Mouse (Mus musculus) limb, embryonic 12.5 days (tissue): Measurements from ENCODE around the gene Galntl5. TPM values are rescaled to one million over a fixed set of nuclear protein-coding genes. Genes with fewer than 3 reads are reported as not detected.
"Not testable (repeated sequence)": the region's sequence is repeated elsewhere in the genome, so short reads cannot be mapped to it uniquely, and the experiment has no call there.

ENCODE experiments used
- ATAC-seq: fragments of 200-750 bp; cut with Nextera tagmentation; 2 replicates; pipeline ENCODE4 v1.8.0; 2017; ENCODE audit warnings: low read depth, moderate TSS enrichment; ENCODE audit not compliant: insufficient number of reproducible peaks, insufficient read depth, low FRiP score, low TSS enrichment
- H3K27ac ChIP-seq: fragments of 300-500 bp; sonication (generic); 2 replicates; pipeline ENCODE4 v1.5.1; 2016; ENCODE audit warnings: mild to moderate bottlenecking, moderate library complexity
- H3K27me3 ChIP-seq: fragments of 300-500 bp; sonication (generic); 2 replicates; pipeline ENCODE4 v1.6.1; 2016; ENCODE audit warnings: mild to moderate bottlenecking, moderate library complexity
- H3K36me3 ChIP-seq: fragments of 300-500 bp; sonication (generic); 2 replicates; pipeline ENCODE4 v1.6.1; 2016; ENCODE audit warnings: mild to moderate bottlenecking, moderate library complexity
- H3K4me1 ChIP-seq: fragments of 300-500 bp; sonication (generic); replicated peaks from 2 replicates; pipeline ENCODE4 v1.6.1; 2016
- H3K4me2 ChIP-seq: fragments of 300-500 bp; sonication (generic); 2 replicates; pipeline ENCODE4 v1.6.1; 2016; ENCODE audit warnings: mild to moderate bottlenecking, moderate library complexity
- H3K4me3 ChIP-seq: fragments of 300-500 bp; sonication (generic); replicated peaks from 2 replicates; pipeline ENCODE4 v1.5.1; 2016; ENCODE audit warnings: mild to moderate bottlenecking
- H3K9ac ChIP-seq: fragments of 300-500 bp; sonication (generic); replicated peaks from 2 replicates; pipeline ENCODE4 v1.6.1; 2016; ENCODE audit warnings: mild to moderate bottlenecking, moderate library complexity
- H3K9me3 ChIP-seq: fragments of 300-500 bp; sonication (generic); 2 replicates; pipeline ENCODE4 v1.6.1; 2016; ENCODE audit warnings: mild to moderate bottlenecking, moderate library complexity
- WGBS: fragments of 180-500 bp; shearing (Covaris S2); methylation state at CpG from one replicate; pipeline ENCODE4 v1.1.7; 2016; 5-methylcytosine and 5-hydroxymethylcytosine counted together
- polyA plus RNA-seq: library from polyadenylated mRNA; unstranded; fragments of >200 nt; fragmentation: Nextera tagmentation; extraction: Ambion mirVana; gene quantifications from 2 replicates; pipeline ENCODE4 v1.2.1, GENCODE M21; 2016

The Galntl5 gene
- polyA plus RNA-seq, 1 experiment from 2014 or later = not detected

DNA sequence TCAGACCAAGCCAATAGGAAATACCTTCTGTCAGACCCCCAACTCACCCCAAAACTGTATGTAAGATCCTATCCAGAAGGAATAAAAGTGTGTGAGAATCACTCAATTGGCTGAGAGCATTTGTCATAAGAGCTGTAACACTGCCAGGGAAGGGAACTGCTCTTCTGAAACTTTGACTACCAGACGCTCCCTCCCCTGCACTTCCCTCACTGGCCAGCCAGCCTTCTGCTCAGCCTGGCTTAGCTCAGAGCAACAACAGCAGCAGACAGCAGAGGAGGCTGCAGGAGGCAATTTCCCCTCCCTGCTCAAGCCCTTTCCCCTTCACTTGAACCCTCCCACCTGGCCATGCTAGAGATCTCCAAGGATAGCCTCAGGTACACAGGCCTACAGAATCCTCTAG is 30.6 kb downstream of the Galntl5 start:
- no peak for ATAC-seq
- whole genome bisulfite sequencing = 81% methylated on average over 1 of the region's 1 CpGs
- no peak overlapping the region for H3K4me3 ChIP-seq

GRCm38 (mm10) chr5:25213216-25213615 is 32.0 kb downstream of the Galntl5 start:
- H3K36me3 ChIP-seq, ATAC-seq: not testable (repeated sequence)

More for the DNA sequence above, 30.6 kb downstream of the Galntl5 start:
- Histone ChIP-seq H3K9me3 (no peaks in the 10 kb centered on the region), H3K4me1 (no peaks in the 10 kb centered on the region), H3K27ac (no peak overlapping the region), H3K4me2 (no peak overlapping the region), H3K36me3 (no peaks in the 10 kb centered on the region), H3K9ac (no peak overlapping the region), H3K27me3 (no peaks in the 10 kb centered on the region)

GRCm38 (mm10) chr5:25215006-25215405 is 33.7 kb downstream of the Galntl5 start:
- H3K27me3 ChIP-seq = no peaks in the 10 kb centered on the region
- ATAC-seq = no peak
- H3K36me3 ChIP-seq = no peaks in the 10 kb centered on the region
- no peaks in the 10 kb centered on the region for H3K9me3 ChIP-seq
- H3K4me3 ChIP-seq = no peak overlapping the region
- no peak overlapping the region for H3K4me2 ChIP-seq
- H3K27ac ChIP-seq = no peak overlapping the region
- WGBS = 81% methylated on average over 6 of the region's 6 CpGs
- no peaks in the 10 kb centered on the region for H3K4me1 ChIP-seq
- no peak overlapping the region for H3K9ac ChIP-seq

More at GRCm38 (mm10) chr5:25213216-25213615, 32.0 kb downstream of the Galntl5 start:
- H3K9ac ChIP-seq, H3K4me1 ChIP-seq, H3K27me3 ChIP-seq, H3K4me2 ChIP-seq, H3K4me3 ChIP-seq, H3K9me3 ChIP-seq, H3K27ac ChIP-seq: not testable (repeated sequence)

- Histone ChIP-seq H3K9ac (peak within 1 kb of the TSS; percentile 90), H3K27me3 (no peaks in the 10 kb centered on the region), H3K36me3 (no peaks in the 10 kb centered on the region), H3K27ac (peak within 1 kb of the TSS; percentile 88), H3K4me1 (peaks cover 11% of the 10 kb centered on the region; the same call in 1 of the 2 replicates), H3K9me3 (no peaks in the 10 kb centered on the region), H3K4me2 (peak within 1 kb of the TSS; percentile 61), H3K4me3 (peak within 1 kb of the TSS; percentile 71)
- no peak for ATAC-seq
- 82% methylated on average over 3 of the region's 3 CpGs for WGBS
Measured at GRCm38 (mm10) chr5:25221604-25222003, 40.3 kb downstream of the Galntl5 start, which contains the start of gene Galnt11. Galnt11 (plus strand) TSS chr5:25221904.

DNA sequence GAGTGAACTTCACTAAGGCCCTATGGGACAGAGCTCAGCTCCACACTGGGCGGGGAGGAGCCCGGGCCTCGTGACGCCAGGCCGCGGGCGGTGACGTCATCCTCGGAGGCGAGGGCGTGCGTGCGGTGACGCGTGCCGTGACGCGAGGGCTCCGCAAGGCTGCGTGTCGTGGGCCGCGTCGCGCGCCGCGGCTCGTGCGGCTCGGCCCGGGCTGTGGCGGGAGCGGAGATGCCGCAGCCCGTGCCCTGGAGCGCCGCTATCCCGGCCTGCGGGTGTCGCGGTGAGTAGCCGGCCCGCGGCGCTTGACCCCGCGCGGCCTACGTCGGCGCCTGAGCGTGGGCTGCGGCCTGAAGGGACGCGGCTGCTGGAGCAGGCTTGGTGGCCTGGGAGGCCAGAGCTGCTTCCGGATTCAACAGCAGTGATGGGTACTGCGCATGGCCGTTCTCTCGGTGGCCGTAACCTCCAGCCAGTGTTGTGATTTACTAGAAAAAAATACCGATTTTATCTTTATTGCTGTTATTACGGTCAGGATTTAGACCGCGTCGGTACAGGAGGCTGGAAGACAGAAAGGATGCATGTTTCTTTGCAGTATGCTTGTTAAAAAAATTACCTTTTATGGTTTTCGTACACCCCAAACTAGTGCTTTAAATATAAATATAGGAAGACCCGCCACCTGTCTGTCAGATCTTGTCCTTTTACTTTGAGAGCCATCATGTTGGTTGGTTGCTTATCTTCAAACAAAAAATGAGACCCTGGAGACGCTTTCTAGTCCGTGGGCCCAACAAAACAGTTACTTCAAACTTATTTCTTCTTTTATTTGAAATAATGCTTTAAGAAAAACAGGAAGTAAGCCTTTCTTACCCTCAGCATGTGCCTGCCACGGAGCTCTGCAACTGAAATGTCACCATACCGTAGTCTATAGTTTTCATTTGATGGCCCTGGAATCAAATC is 41.8 kb downstream of the Galntl5 start, which contains the start of gene E130116L18Rik:
E130116L18Rik (minus strand) TSS at position 402 of the 951 bp plus-strand sequence.
- peak within 1 kb of the TSS; percentile 71 for H3K4me3 ChIP-seq
- peak; percentile 94 for ATAC-seq
- H3K27me3 ChIP-seq = no peaks in the 10 kb centered on the region
- WGBS = 4% methylated on average over 72 of the region's 72 CpGs
- peak within 1 kb of the TSS; percentile 90 for H3K9ac ChIP-seq
- H3K4me1 ChIP-seq = peaks cover 11% of the 10 kb centered on the region; the same call in 1 of the 2 replicates
- H3K9me3 ChIP-seq = no peaks in the 10 kb centered on the region
- 0 out of 2 replicates have a peak, but pooled peaks cover 3% of the 10 kb centered on the region for H3K36me3 ChIP-seq
- peak within 1 kb of the TSS; percentile 61 for H3K4me2 ChIP-seq
- H3K27ac ChIP-seq = peak within 1 kb of the TSS; percentile 88

DNA sequence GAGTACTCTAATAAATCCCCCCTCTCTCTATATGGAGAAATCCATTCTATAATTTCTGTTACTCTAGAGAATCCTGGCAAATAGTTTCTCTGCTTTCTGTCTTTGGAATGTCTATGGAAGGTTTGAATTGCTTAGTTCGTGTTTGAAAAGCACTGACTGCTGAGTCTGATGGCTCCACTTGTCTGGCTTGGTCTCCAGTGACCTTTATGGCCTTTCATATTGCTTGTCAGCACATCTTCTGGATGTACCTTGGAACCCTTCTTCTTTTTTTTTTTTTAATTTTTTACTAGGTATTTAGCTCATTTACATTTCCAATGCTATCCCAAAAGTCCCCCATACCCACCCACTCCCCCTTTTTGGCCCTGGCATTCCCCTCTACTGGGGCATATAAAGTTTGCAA is 43.1 kb downstream of the Galntl5 start:
- not testable (repeated sequence) for H3K9ac ChIP-seq, H3K9me3 ChIP-seq, H3K27me3 ChIP-seq, H3K27ac ChIP-seq, H3K4me2 ChIP-seq, H3K4me3 ChIP-seq, ATAC-seq
- 100% methylated on average over 1 of the region's 1 CpGs for WGBS
- H3K36me3 ChIP-seq = peaks cover 11% of the 10 kb centered on the region
- H3K4me1 ChIP-seq = peaks cover 11% of the 10 kb centered on the region; the same call in 1 of the 2 replicates

DNA sequence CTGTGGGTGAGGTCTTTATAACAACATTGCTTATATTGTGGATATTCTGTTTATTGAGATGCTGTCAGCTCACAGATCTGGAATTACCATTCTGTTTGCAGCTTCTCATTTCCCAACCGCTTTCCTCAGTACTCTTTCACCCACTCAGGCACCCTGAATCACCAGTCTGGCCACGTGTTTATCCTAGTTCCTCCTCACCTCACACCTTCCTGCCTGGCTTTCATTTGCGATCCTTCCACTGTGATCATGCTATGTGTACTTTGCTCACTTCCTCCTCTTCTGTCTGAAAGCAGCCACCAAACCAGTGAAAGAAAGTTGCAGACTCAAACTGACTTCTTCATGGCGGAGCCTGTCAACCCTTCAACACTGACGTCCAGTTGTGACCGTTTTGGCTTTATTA is 61.8 kb downstream of the Galntl5 start:
- ATAC-seq = no peak
- H3K4me2 ChIP-seq = no peak overlapping the region
- no peaks in the 10 kb centered on the region for H3K9me3 ChIP-seq
- no peak overlapping the region for H3K27ac ChIP-seq
- no peaks in the 10 kb centered on the region for H3K27me3 ChIP-seq
- H3K4me3 ChIP-seq = no peak overlapping the region
- H3K9ac ChIP-seq = no peak overlapping the region
- peaks cover 15% of the 10 kb centered on the region for H3K36me3 ChIP-seq
- WGBS = 90% methylated on average over 6 of the region's 6 CpGs
- no peaks in the 10 kb centered on the region for H3K4me1 ChIP-seq

DNA sequence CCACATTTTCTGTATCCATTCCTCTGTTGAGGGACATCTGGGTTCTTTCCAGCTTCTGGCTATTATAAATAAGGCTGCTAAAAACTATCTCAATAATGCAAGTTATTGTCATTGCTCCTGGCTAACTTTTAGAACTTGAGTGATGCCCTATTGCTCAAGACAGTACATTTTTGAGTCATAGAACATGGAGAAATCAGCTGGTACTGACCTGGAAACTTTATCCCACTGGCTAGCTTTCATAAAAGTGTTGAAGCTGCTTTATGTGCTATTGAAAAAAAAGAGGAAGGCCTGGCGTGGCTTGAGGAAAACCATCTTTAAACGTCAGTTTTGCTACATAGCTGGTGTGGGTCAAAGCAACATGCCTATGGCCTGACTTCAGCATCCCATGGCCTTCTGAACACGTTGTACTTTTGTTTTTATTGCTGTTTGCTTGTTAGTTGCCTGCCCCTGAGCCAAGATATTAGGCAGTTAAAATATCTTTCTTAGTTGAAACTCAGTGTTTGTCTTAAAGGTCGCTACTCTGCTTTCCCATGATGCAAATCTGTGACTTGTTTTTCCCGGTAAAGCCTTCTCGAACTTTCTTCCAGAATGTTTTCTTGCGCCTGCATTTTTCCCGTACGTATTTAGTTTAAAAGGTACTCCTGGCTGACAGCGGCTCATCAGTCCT is 64.7 kb downstream of the Galntl5 start:
- H3K9ac ChIP-seq = no peak overlapping the region
- peaks cover 32% of the 10 kb centered on the region for H3K36me3 ChIP-seq
- WGBS = 81% methylated on average over 10 of the region's 10 CpGs
- H3K9me3 ChIP-seq = no peaks in the 10 kb centered on the region
- no peak for ATAC-seq
- no peaks in the 10 kb centered on the region for H3K27me3 ChIP-seq
- H3K4me2 ChIP-seq = no peak overlapping the region
- H3K4me3 ChIP-seq = no peak overlapping the region
- no peak overlapping the region for H3K27ac ChIP-seq
- H3K4me1 ChIP-seq = no peaks in the 10 kb centered on the region

- H3K27me3 ChIP-seq = no peaks in the 10 kb centered on the region
- H3K36me3 ChIP-seq = peaks cover 35% of the 10 kb centered on the region
- H3K4me2 ChIP-seq = no peak overlapping the region
- no peak overlapping the region for H3K27ac ChIP-seq
- 72% methylated on average over 1 of the region's 1 CpGs for WGBS
- no peaks in the 10 kb centered on the region for H3K4me1 ChIP-seq
- no peaks in the 10 kb centered on the region for H3K9me3 ChIP-seq
- no peak overlapping the region for H3K4me3 ChIP-seq
- H3K9ac ChIP-seq = no peak overlapping the region
- ATAC-seq = no peak
Measured at GRCm38 (mm10) chr5:25246473-25246865, 65.2 kb downstream of the Galntl5 start.

DNA sequence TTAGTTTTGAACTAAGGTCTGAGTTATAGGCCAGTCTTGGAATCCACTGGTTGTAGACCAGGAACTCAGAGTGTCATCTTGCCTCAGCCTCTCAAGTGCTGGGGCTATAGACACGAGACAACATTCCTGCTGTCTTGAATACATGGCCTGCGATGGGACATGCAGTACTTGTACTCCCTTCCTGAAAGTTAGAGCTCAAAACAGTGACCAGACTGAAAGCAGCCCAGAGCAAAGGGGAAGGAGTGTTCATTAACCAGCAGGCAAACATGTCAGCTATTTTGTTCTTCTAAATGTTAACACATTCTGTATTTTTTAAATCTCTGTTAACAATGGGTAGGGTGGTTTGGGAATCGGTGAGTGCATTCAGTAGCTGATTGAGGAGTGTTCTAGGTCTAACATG is 65.8 kb downstream of the Galntl5 start:
- Histone ChIP-seq H3K9me3 (no peaks in the 10 kb centered on the region), H3K27me3 (no peaks in the 10 kb centered on the region), H3K4me3 (no peak overlapping the region), H3K9ac (no peak overlapping the region), H3K27ac (no peak overlapping the region), H3K36me3 (peaks cover 40% of the 10 kb centered on the region), H3K4me2 (no peak overlapping the region), H3K4me1 (no peaks in the 10 kb centered on the region)
- no peak for ATAC-seq
- 84% methylated on average over 3 of the region's 3 CpGs for WGBS

GRCm38 (mm10) chr5:25252423-25252822 is 71.2 kb downstream of the Galntl5 start:
- Histone ChIP-seq H3K27ac (no peak overlapping the region), H3K4me2 (no peak overlapping the region), H3K4me3 (no peak overlapping the region), H3K4me1 (no peaks in the 10 kb centered on the region), H3K27me3 (no peaks in the 10 kb centered on the region), H3K9ac (no peak overlapping the region), H3K9me3 (no peaks in the 10 kb centered on the region), H3K36me3 (peaks cover 81% of the 10 kb centered on the region)
- ATAC-seq = no peak
- 82% methylated on average over 2 of the region's 2 CpGs for WGBS
